Mouse (Mus musculus) CH12.LX (cell line): Measurements from ENCODE around the gene Vps51. TPM values are rescaled to one million over a fixed set of nuclear protein-coding genes. Genes with fewer than 3 reads are reported as not detected.

Experiments
- DNase-seq: peaks from one replicate; pipeline ENCODE4 v3.0.0-alpha.2; 2013; ENCODE audit errors: extremely low read depth
- H3K27ac ChIP-seq: 2 replicates; pipeline ENCODE4 v1.5.1; 2012; ENCODE audit warnings: low read depth, mild to moderate bottlenecking, control low read depth, moderate library complexity; ENCODE audit not compliant: insufficient read depth
- H3K27me3 ChIP-seq: replicated peaks from 2 replicates; pipeline ENCODE3; 2012; ENCODE audit warnings: inconsistent platforms
- H3K36me3 ChIP-seq, 2 experiments: replicated peaks in 1 of 2; 2 replicates each; pipeline versions ENCODE3 to v1.6.1; 2012; ENCODE audit warnings: inconsistent platforms in 1 of 2, low read length in 1 of 2, mild to moderate bottlenecking in 1 of 2, mixed read lengths in 1 of 2, moderate library complexity in 1 of 2; ENCODE audit not compliant: control insufficient read depth in 1 of 2, insufficient read depth in 1 of 2
- H3K4me1 ChIP-seq, 2 experiments: 2 replicates each; pipeline ENCODE4 v1.6.1; 2012; ENCODE audit warnings: inconsistent platforms in 1 of 2, moderate library complexity in 1 of 2; ENCODE audit not compliant: insufficient read depth in 2 of 2, control insufficient read depth in 1 of 2
- H3K4me2 ChIP-seq: 2 replicates; pipeline ENCODE4 v1.6.1; 2012; ENCODE audit warnings: low read depth, mild to moderate bottlenecking, control low read depth; ENCODE audit not compliant: poor library complexity, insufficient read depth, severe bottlenecking
- H3K4me3 ChIP-seq, 3 experiments: fragments of 150-350 bp in 1 of 3; sonication (generic) in 1 of 3; replicated peaks in 1 of 3; 2 replicates each; pipeline versions ENCODE3 to v1.5.1; 2011 to 2012; ENCODE audit warnings: low read depth in 2 of 3, low read length in 2 of 3, mild to moderate bottlenecking in 2 of 3, moderate library complexity in 2 of 3, control low read depth in 1 of 3, improper control_type of control experiment in 1 of 3, inconsistent platforms in 1 of 3, mixed read lengths in 1 of 3; ENCODE audit not compliant: poor library complexity in 1 of 3
- H3K79me2 ChIP-seq: replicated peaks from 2 replicates; pipeline ENCODE4 v1.6.1; 2012; ENCODE audit warnings: mild to moderate bottlenecking, moderate library complexity; ENCODE audit not compliant: control insufficient read depth, poor library complexity, insufficient read depth, severe bottlenecking; ENCODE audit errors: extremely low read depth
- H3K9ac ChIP-seq: 2 replicates; pipeline ENCODE4 v1.6.1; 2012; ENCODE audit warnings: low read depth, mild to moderate bottlenecking, control low read depth, moderate library complexity; ENCODE audit not compliant: insufficient read depth
- H3K9me3 ChIP-seq: replicated peaks from 2 replicates; pipeline ENCODE3; 2012; ENCODE audit warnings: low read length, inconsistent platforms, mixed read lengths
- CTCF ChIP-seq, 2 experiments: IDR thresholded peaks in 1 of 2; conservative IDR thresholded peaks in 1 of 2; 2 replicates each; pipeline ENCODE4 v1.5.1; 2011 to 2012; ENCODE audit warnings: low read depth in 2 of 2, low read length in 2 of 2, improper control_type of control experiment in 1 of 2, inconsistent platforms in 1 of 2, mild to moderate bottlenecking in 1 of 2, moderate library complexity in 1 of 2
- E2F4 ChIP-seq: IDR thresholded peaks from 2 replicates; pipeline ENCODE4 v1.6.1; 2011; ENCODE audit warnings: low read depth, low read length, improper control_type of control experiment; ENCODE audit not compliant: insufficient replicate concordance
- ELF1 ChIP-seq: IDR thresholded peaks from 2 replicates; pipeline ENCODE4 v1.6.1; 2014; ENCODE audit warnings: low read depth, mild to moderate bottlenecking, inconsistent platforms, low read length, improper control_type of control experiment
- EP300 ChIP-seq: IDR thresholded peaks from 2 replicates; pipeline ENCODE4 v1.6.1; 2011; ENCODE audit warnings: low read length, improper control_type of control experiment
- HCFC1 ChIP-seq: IDR thresholded peaks from 2 replicates; pipeline ENCODE4 v1.6.1; 2012; ENCODE audit warnings: low read depth, mild to moderate bottlenecking, inconsistent platforms, low read length, improper control_type of control experiment
- IRF4 ChIP-seq: IDR thresholded peaks from 2 replicates; pipeline ENCODE4 v1.6.1; 2014; ENCODE audit warnings: low read depth, mild to moderate bottlenecking, inconsistent platforms, low read length, improper control_type of control experiment
- JUN ChIP-seq: IDR thresholded peaks from 2 replicates; pipeline ENCODE4 v1.6.1; 2011; ENCODE audit warnings: low read depth, mild to moderate bottlenecking, low read length, improper control_type of control experiment, moderate library complexity; ENCODE audit not compliant: insufficient read depth
- KAT2A ChIP-seq: IDR thresholded peaks from 2 replicates; pipeline ENCODE4 v1.6.1; 2012; ENCODE audit warnings: low read length, improper control_type of control experiment, inconsistent platforms; ENCODE audit not compliant: insufficient replicate concordance
- PAX5 ChIP-seq: IDR thresholded peaks from 2 replicates; pipeline ENCODE4 v1.6.1; 2012; ENCODE audit warnings: low read length, inconsistent platforms, mixed read lengths
- POLR2AphosphoS2 ChIP-seq: IDR thresholded peaks from 2 replicates; pipeline ENCODE4 v1.6.1; 2011; ENCODE audit warnings: low read depth, low read length, improper control_type of control experiment
- RAD21 ChIP-seq: IDR thresholded peaks from 2 replicates; pipeline ENCODE4 v1.6.1; 2011; ENCODE audit warnings: low read depth, mild to moderate bottlenecking, low read length, improper control_type of control experiment, moderate library complexity
- TBP ChIP-seq: conservative IDR thresholded peaks from 2 replicates; pipeline ENCODE4 v1.6.1; 2011; ENCODE audit warnings: low read depth, low read length, improper control_type of control experiment
- UBTF ChIP-seq: IDR thresholded peaks from 2 replicates; pipeline ENCODE4 v1.6.1; 2012; ENCODE audit warnings: low read depth, mild to moderate bottlenecking, inconsistent platforms, low read length, improper control_type of control experiment, moderate library complexity
- USF1 ChIP-seq: IDR thresholded peaks from 2 replicates; pipeline ENCODE4 v1.6.1; 2014; ENCODE audit warnings: low read depth, mild to moderate bottlenecking, inconsistent platforms, low read length, improper control_type of control experiment
- USF2 ChIP-seq: conservative IDR thresholded peaks from 2 replicates; pipeline ENCODE4 v1.6.1; 2011; ENCODE audit warnings: low read depth, low read length, improper control_type of control experiment
- ZC3H11A ChIP-seq: IDR thresholded peaks from 2 replicates; pipeline ENCODE4 v1.6.1; 2012; ENCODE audit warnings: low read depth, mild to moderate bottlenecking, inconsistent platforms, low read length, improper control_type of control experiment
- ZMIZ1 ChIP-seq: IDR thresholded peaks from 2 replicates; pipeline ENCODE4 v1.6.1; 2012; ENCODE audit warnings: low read depth, mild to moderate bottlenecking, inconsistent platforms, low read length, improper control_type of control experiment
- ZNF384 ChIP-seq: IDR thresholded peaks from 2 replicates; pipeline ENCODE4 v1.6.1; 2012; ENCODE audit warnings: low read depth, low read length, improper control_type of control experiment, inconsistent platforms
- dilution Hi-C: fragments of 300-500 bp; cut with MboI; formaldehyde crosslinking; loops from 2 replicates; pipeline ENCODE4 v1.14.3; 2020; ENCODE audit warnings: low sequenced_read_pairs; ENCODE audit not compliant: extremely low pct_unique_long_range_greater_than_20kb, extremely low pct_ligation_motif_present
- in situ Hi-C: fragments of 300-500 bp; cut with MboI; formaldehyde crosslinking; loops from 3 replicates; pipeline ENCODE4 v1.14.3; 2019; ENCODE audit warnings: low sequenced_read_pairs, low pct_ligation_motif_present, low pct_unique_long_range_greater_than_20kb, mixed read lengths
- polyA plus RNA-seq: library from polyadenylated mRNA; unstranded; fragments of >175 nt; gene quantifications from 2 replicates; pipeline ENCODE4 v1.2.1, GENCODE M21; 2012; ENCODE audit warnings: low read depth; ENCODE audit not compliant: insufficient read length
- total RNA-seq, 2 experiments: library from RNA; depleted of rRNA; stranded (reverse); fragments of 300-350 nt in 1 of 2; fragments of >200 nt in 1 of 2; gene quantifications; 2 replicates each; pipeline ENCODE4 v1.2.3; 2012 to 2014

Gene Vps51
- total and polyA plus RNA-seq, 3 experiments, result 37.7 to 51.2 (median 48.2) TPM

GRCm38 (mm10) chr19:6030520-6031280 lies 46.3 kb downstream of the Vps51 start:
- H3K4me1 ChIP-seq, result no peaks in the 10 kb centered on the region
- no peaks in the 10 kb centered on the region for H3K79me2 ChIP-seq
- dilution Hi-C loops, result no loop called here
- no peak overlapping the region for H3K4me3 ChIP-seq
- no peak overlapping the region for H3K9ac ChIP-seq
- H3K27me3 ChIP-seq, result peaks cover 3% of the 10 kb centered on the region
- no peaks in the 10 kb centered on the region for H3K9me3 ChIP-seq
- no peaks in the 10 kb centered on the region for H3K36me3 ChIP-seq
- TF ChIP-seq USF1, result no peak
- no peak for TF ChIP-seq EP300
- TF ChIP-seq ZMIZ1, result no peak
- TF ChIP-seq RAD21, result no peak
- TF ChIP-seq UBTF, result no peak
- TF ChIP-seq ELF1, result no peak
- TF ChIP-seq E2F4, result no peak
- TF ChIP-seq POLR2AphosphoS2, result no peak
- no peak for TF ChIP-seq TBP
- TF ChIP-seq KAT2A, result no peak
- no peak for TF ChIP-seq ZC3H11A
- TF ChIP-seq, all 38 proteins: peak for 0
- no peak for DNase-seq
- in situ Hi-C loops, result no loop called here
- no peak overlapping the region for H3K4me2 ChIP-seq
- H3K27ac ChIP-seq, result no peak overlapping the region

- H3K36me3 ChIP-seq, result no peaks in the 10 kb centered on the region
- no peaks in the 10 kb centered on the region for H3K79me2 ChIP-seq
- no peak for TF ChIP-seq IRF4
- TF ChIP-seq UBTF, result no peak
- TF ChIP-seq ZNF384, result no peak
- TF ChIP-seq ZMIZ1, result no peak
- no peak for TF ChIP-seq USF1
- no peak for TF ChIP-seq USF2
- no peak for TF ChIP-seq ELF1
- no peak for TF ChIP-seq PAX5
- no peak for TF ChIP-seq CTCF (conservative IDR thresholded peaks at IDR 0.05 in 1 of 2, IDR thresholded peaks at IDR 0.05 in 1 of 2; ENCODE audit: low read depth in 2 of 2, low read length in 2 of 2)
- TF ChIP-seq HCFC1, result no peak
- TF ChIP-seq JUN, result no peak
- no peaks in the 10 kb centered on the region for H3K9me3 ChIP-seq
- no peak for DNase-seq
- H3K27ac ChIP-seq, result no peak overlapping the region
- no peaks in the 10 kb centered on the region for H3K4me1 ChIP-seq
- no peak overlapping the region for H3K9ac ChIP-seq
- in situ Hi-C loops (no loop called here), dilution Hi-C loops (no loop called here)
- H3K4me2 ChIP-seq, result no peak overlapping the region
- H3K4me3 ChIP-seq, result no peak overlapping the region
- peaks cover 3% of the 10 kb centered on the region for H3K27me3 ChIP-seq
Measured at GRCm38 (mm10) chr19:6029426-6029825, 47.6 kb downstream of the Vps51 start.
